Mouse (Mus musculus): ENCODE measurements at regions not wholly inside any gene's neighbourhood (a gene's known extent, or its start where the extent isn't known, plus 50 kb on each side); places are given as distances from the start of the nearest gene placed in this dataset.

GRCm38 (mm10) chr8:54330106-54330505 lies 199.3 kb upstream of the Asb5 start:
- DNase-seq = no peak

GRCm38 (mm10) chr8:54331883-54332282 lies 197.5 kb upstream of the Asb5 start:
- DNase-seq = no peak

DNA sequence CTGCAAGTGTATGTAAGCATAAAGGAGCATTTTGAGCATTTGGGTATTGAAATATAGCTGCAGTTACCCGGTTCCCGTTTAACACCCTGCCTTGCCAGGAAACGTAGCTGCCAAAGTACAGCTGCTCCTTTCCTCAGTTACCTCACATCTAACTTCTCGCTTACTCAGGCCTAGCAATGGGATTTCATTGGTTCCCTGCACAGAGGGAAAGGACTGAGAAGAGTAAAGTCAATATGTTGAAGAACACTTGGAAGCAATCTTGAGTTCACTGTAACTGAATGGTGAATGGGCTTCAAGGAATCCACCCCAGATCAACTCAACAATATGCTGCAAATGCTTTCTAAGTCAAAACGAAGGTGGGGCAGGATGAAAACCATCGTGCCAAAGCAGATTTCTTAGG lies 178.3 kb upstream of the Asb5 start:
- DNase-seq = no peak

DNA sequence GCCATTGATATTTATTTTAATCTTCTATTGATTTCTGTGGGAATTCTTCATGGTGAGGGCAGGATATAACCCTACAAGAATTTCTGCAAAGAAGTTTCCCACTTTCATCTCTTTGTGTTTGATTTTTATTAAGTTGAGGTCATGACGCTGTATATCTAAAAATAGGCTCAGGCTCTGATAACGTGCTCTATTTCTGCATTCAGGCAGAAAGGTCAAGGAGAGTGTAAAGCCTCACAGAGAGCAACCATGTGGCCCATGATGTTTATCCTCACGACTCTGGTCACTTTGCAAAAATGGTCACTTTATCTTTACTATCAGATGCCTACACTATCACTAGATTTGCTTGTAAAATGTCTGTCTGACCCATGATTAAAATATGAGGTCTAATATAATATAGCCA lies 167.7 kb upstream of the Asb5 start:
- DNase-seq = no peak

- DNase-seq = no peak
Observed at GRCm38 (mm10) chr8:54370501-54370900, 158.9 kb upstream of the Asb5 start.

DNA sequence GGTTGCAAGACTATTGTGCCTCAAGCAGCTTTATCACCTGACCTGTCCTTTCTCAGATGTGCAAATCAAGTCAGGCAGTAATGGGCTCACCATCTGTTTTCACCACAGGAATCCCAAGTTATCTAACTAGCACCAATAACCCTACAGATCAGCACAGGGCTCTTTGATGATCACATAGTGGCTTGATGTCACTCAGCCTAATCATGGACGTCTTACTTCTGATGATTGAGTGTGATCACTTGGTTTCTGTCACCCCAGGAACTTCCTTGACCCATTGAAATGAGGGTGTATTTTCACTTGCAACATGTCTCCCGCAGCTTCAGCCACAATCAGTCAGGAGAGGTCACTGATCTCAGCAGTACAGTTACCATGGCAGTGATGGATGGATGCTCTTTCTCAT lies 158.3 kb upstream of the Asb5 start:
- no peak for DNase-seq

DNA sequence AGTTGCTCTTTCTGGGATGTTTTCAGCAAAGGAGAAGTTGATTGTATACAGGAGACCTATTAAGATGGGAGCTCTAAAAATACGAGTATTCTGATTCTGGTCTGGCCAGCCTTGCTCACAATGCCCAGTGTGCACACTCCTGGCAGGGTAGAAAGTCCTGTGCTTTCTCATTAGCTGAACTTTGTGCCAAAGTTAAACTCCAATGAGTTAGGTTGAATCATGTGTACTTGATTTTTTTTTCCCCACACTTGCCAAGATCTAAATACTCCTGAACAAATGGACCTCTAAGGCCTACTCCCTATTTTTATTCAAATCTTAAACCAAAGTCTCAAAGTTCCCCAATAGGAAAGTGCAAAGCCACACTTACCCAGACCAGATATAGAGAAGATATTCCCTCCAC lies 156.5 kb upstream of the Asb5 start:
- no peak for DNase-seq

GRCm38 (mm10) chr8:54375373-54376098 lies 153.8 kb upstream of the Asb5 start:
- DNase-seq = no peak

DNA sequence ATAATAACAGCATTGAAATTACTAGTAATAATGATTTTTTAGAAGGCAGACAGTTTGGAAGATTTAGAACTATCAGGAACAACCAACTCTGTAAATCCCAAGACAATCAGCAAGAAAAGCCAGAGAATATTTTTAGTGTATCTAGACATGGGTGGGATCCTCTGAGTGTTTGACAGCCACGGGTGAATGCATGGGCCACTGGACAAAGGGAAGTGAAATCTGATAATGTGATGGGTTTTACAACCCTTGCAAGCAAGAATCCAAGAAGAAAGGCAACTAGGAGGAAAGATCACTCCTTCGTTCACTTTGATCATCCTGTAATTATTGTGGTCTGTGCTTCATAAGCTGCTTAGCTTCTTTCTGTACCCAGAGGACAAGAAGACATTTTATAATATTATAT lies 149.2 kb upstream of the Asb5 start:
- DNase-seq = no peak

- DNase-seq = no peak
Observed at GRCm38 (mm10) chr8:54392866-54393265, 136.5 kb upstream of the Asb5 start.

DNA sequence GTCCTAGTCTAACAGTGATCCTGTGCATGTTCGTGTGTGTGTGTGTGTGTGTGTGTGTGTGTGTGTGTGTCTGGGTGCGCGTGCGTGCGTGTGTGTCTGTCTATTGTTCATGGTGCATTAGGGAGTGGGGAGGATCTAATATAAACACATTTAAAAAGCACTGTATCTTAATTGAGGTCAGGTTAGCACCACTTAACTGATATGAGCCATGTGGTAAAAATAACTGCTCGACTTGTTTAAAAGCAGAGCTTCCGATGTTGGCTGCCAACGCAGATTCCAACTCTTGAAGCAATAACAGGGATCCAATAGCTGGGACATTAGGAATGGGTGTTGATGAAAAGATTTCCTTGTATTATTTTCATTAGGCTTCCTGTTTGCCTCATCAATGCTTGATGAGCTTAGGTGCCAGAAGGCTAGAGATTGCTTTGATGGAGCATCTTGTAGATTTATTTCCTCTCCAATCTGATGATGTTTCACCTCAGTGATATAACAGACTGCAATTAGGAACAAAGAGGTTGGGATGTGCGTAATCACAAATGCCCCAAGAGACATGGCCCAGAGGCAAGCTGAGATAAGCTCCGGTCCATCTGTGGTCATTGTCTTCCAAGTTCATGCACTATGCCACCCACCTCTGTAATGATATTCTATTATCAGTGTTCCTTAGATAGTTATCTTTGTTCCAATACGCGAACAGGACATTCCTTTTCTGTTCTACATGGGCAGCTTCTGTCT lies 135.7 kb upstream of the Asb5 start:
- DNase-seq = no peak

GRCm38 (mm10) chr8:54405723-54406122 lies 123.7 kb upstream of the Asb5 start:
- DNase-seq = no peak

GRCm38 (mm10) chr8:54414092-54414799 lies 115.1 kb upstream of the Asb5 start:
- DNase-seq = no peak

DNA sequence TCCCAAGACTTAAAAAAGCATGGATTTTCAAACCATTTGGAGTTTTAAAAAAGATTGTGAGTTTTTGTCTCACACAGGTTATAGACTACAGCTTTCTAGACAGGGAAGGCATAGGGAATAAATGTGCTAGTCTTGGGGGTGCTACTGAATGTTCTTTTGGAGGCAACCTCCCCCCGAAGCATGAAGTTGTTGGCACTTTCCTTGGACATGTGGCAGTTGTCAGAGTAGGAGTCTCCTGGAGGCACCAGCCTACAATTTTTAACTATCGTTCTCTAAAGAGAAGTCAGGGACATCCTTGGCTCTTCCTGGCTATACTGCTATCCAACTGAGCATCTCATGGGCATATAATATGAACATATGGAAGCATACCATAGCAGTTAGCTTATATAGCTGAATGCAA lies 112.7 kb upstream of the Asb5 start:
- DNase-seq = no peak

DNA sequence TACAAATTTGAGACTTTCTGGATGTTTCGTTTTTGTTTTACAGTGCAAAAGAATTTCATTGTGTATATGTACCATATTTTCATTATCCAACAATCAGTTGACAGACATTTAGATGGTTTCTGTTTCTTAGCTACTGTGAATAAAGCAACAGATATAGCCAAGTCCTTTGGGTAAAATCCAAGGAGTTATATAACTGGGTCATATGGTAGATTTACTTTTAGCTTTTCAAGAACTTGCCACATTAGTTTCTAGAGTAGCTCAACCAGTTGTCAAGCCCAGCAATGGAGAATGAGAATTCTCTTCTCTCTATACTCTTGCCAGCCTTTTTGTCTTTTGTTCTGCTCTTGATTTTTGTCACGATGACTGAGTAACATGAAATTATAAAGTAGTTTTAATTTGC lies 111.3 kb upstream of the Asb5 start:
- no peak for DNase-seq

DNA sequence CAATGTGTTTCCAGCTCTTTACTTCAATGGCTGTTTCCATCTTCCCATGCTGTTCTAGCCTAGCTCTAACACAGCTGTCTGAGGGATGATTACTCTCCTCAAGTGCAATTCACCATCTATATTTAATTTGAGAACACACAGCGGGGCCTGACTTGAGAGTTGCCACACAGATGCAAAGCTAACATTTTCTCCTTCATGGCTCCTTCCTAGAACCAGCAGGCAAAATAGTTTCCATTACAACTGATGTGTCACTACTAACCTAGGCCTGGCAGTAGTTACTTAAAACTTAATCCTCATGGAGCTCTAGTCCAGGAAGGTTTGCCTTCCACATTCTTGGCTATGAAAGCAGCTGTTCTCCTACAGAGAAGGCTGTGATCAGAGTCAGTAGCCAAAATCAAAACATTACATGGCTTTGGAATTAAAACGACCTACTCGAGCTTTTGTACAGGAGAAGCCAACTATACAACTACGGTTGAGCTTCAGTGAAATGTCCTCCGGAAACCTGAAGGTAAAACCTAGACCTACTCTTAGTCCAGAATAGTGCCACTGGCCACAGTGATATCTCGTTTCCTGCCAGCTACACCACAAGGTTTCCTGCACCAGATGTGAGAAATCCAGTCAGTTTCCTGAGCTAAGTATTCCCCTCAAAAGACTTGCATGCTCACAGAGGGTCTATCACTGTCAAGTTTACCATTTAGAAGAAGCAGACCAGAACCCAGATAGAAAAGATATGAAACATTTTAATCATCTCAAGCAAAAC lies 108.9 kb upstream of the Asb5 start:
- no peak for DNase-seq

DNA sequence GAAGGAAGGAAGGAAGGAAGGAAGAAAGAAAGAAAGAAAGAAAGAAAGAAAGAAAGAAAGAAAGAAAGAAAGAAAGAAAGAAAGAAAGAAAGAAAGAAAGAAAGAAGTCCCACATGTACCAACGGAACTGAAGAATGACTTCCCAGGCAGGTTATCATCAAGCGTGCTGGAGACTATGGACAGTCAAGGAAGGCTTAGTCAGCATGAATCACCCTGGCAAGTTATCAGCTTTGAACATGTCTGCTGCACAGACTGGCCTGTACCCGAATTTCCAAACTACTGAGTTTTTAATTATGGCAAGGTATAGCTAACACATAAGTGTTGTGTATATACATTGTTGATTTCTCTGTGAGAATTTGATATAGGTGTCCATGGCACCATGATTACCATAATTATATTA lies 104.3 kb upstream of the Asb5 start:
- DNase-seq = peak; percentile 4

DNA sequence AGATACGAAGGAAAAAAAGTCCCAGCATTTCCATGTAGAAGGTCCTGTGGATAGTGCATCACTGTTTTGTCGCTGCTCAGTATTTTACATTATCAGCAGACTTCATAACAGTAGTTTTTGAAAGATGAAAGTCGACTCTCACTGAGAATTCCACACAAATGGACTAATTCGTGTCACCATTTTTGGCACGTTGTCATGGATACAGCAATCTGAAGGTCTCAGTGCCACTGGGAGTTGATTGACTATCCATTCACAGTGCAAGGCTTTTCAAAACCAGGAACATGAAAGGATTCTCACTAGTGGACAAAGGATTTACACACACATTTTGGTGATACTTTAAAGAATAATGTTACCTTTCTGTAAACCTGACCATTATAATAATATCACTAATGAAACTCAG lies 93.7 kb upstream of the Asb5 start:
- no peak for DNase-seq

DNA sequence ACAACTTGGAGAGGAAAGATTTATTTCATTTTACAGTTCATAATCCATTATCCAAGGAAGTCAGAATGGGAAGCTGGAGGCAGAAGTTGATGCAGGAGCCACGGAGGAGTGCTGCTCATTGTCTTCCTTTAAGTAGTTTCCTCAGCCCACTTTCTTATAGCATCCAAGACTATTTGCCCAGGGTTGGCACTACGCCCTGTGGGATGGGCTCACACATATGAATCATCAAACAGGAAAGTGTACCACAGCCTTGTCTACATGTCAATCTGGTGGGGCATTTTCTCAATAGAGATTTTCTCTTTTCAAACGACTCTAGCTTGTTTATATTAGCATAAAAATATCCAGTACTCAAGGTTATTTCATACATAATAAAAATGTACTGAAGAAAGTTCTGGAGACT lies 88.2 kb upstream of the Asb5 start:
- DNase-seq = no peak

- no peak for DNase-seq
Observed at GRCm38 (mm10) chr8:54442395-54442794, 87.0 kb upstream of the Asb5 start.

GRCm38 (mm10) chr8:54446370-54446769 lies 83.0 kb upstream of the Asb5 start:
- peak; percentile 1 for DNase-seq

GRCm38 (mm10) chr8:54449811-54450210 lies 79.6 kb upstream of the Asb5 start:
- no peak for DNase-seq

Data from adrenal gland, postnatal 25 days (tissue).